Mouse (Mus musculus) myocyte (in vitro differentiated cells): ENCODE results near the gene Yipf4.

Experiments used
- CEBPB ChIP-seq: IDR thresholded peaks from 2 replicates; pipeline ENCODE4 v1.6.1; 2011; ENCODE audit warnings: mild to moderate bottlenecking, moderate library complexity; ENCODE audit not compliant: poor library complexity, insufficient read depth, severe bottlenecking
- E2F4 ChIP-seq: IDR thresholded peaks from one replicate; pipeline ENCODE4 v1.6.1; 2011; ENCODE audit warnings: mild to moderate bottlenecking, control low read depth, moderate library complexity; ENCODE audit not compliant: insufficient read depth
- MAX ChIP-seq: IDR thresholded peaks from one replicate; pipeline ENCODE4 v1.6.1; 2011; ENCODE audit warnings: low read depth, mild to moderate bottlenecking, control low read depth
- MYOD1 ChIP-seq, 3 experiments: IDR thresholded peaks; one replicate each; pipeline ENCODE4 v1.6.1; 2011; ENCODE audit warnings: control low read depth in 2 of 3, low read depth in 2 of 3, mild to moderate bottlenecking in 2 of 3, moderate library complexity in 1 of 3; ENCODE audit not compliant: insufficient read length in 2 of 3, control insufficient read depth in 1 of 3
- MYOG ChIP-seq, 3 experiments: IDR thresholded peaks; one replicate each; pipeline ENCODE4 v1.6.1; 2011; ENCODE audit warnings: control low read depth in 2 of 3, low read depth in 2 of 3, mild to moderate bottlenecking in 2 of 3; ENCODE audit not compliant: insufficient read length in 2 of 3, control insufficient read depth in 1 of 3, insufficient read depth in 1 of 3
- POLR2A ChIP-seq: IDR thresholded peaks from one replicate; pipeline ENCODE4 v1.6.1; 2011; ENCODE audit warnings: low read depth, mild to moderate bottlenecking, control low read depth, moderate library complexity; ENCODE audit not compliant: insufficient read length
- POLR2AphosphoS2 ChIP-seq: IDR thresholded peaks from one replicate; pipeline ENCODE4 v1.6.1; 2011; ENCODE audit warnings: low read depth, control low read depth; ENCODE audit not compliant: insufficient read length
- REST ChIP-seq: IDR thresholded peaks from one replicate; pipeline ENCODE4 v1.6.1; 2011; ENCODE audit warnings: mild to moderate bottlenecking, control low read depth, moderate library complexity; ENCODE audit not compliant: insufficient read depth, insufficient read length
- TCF12 ChIP-seq: IDR thresholded peaks from one replicate; pipeline ENCODE4 v1.6.1; 2011; ENCODE audit warnings: mild to moderate bottlenecking, control low read depth; ENCODE audit not compliant: poor library complexity, insufficient read depth, severe bottlenecking
- TCF3 ChIP-seq: IDR thresholded peaks from one replicate; pipeline ENCODE4 v1.6.1; 2011; ENCODE audit warnings: low read depth, control low read depth; ENCODE audit not compliant: insufficient read length
- USF1 ChIP-seq: IDR thresholded peaks from one replicate; pipeline ENCODE4 v1.6.1; 2011; ENCODE audit warnings: low read depth, mild to moderate bottlenecking, control low read depth, moderate library complexity

GRCm38 (mm10) chr17:74453928-74454327 is 35.4 kb upstream of the Yipf4 start:
- TF ChIP-seq MYOG (IDR thresholded peaks at IDR 0.05; ENCODE audit: control insufficient read depth in 1 of 3, insufficient read depth in 1 of 3, insufficient read length in 2 of 3, low read depth in 2 of 3) (no peak), POLR2A (no peak), USF1 (no peak), TCF12 (no peak), POLR2AphosphoS2 (no peak), E2F4 (no peak), MAX (no peak), TCF3 (no peak), REST (no peak), CEBPB (no peak), MYOD1 (IDR thresholded peaks at IDR 0.05; ENCODE audit: control insufficient read depth in 1 of 3, insufficient read length in 2 of 3, low read depth in 2 of 3) (no peak)
